Mouse (Mus musculus): ENCODE measurements around the gene Stim2.
A peak's percentile ranks its signal among the peaks of the same experiment; 100 is the strongest.

Gene Stim2

GRCm38 (mm10) chr5:53998146-53998742 is at the start of gene Stim2:
Gene Stim2 (plus strand): TSS chr5:53998499.
- DNase-seq (ENCODE audit: low spot score) = peak; percentile 96

DNA sequence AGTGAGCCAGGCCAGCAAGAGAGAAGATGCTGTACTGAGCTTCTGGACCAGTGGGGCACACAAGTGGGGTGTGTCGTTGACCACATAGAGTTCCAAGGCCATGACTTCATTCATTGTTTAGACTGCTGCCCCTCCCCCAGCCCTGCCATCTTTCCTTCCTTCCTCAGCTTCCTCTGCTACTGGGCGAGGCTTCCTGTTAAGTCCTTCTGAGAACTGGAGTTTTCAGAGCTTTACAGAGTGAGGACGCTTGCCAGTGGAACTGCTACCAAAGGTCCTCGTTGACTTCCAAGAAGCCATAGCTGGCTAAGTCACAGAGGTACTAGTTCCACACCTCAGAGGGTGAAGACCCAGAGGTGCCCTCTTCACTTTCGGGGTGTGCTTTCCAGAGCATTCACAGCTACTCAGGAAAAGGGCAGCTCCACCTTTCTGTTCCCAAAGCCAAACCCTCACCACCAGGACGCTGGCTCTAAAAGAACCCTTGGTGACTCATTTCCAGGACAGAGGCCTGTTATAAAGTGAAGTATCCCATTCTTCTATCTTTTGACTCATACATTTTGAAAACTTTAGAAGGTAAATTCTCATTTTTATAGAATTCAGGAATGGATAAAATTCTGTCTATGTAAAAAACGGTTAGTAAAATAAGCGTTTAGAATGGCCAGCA is 49.6 kb upstream of the Stim2 start:
- DNase-seq (ENCODE audit: low spot score) = no peak

DNA sequence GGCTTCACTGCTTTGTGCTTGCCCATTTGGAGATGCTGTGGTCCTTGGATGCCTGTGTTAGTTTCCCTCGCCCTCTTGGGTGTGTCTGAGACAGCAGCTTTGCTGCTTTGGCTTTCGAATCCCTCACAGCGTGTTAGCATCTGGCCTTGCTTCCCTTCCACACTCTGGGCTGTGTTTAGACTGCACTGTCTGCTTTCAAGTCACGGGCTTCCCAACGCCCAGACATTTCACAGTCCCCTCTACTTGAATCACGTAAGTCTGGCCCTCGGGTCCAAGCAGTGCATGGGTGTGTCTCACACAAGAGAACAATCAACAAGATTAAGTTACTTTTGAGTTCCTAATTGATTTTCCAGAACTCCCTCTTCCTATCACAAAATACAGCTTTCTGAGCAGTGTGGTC is 48.1 kb upstream of the Stim2 start:
- DNase-seq (ENCODE audit: low spot score) = no peak

DNA sequence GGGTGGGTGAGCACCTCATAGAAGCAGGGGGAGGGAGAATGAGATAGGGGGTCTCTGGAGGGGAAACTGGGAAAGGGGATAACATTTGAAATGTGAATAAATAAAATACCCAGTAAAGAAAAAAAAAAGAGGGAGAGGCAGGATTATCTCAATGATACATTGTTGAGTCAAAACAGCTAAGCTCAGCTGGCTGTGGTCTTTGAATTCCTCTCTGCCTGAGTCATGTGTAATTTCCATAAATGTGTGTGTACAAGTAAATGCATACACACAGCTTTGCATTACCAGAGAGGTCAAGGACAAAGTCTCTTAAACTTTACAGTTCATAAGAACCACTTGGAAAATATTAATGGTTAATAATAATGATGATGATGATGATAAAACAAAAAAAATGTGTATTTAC is 45.1 kb upstream of the Stim2 start:
- DNase-seq (ENCODE audit: low spot score) = no peak

- DNase-seq (ENCODE audit: low spot score) = no peak
Observed at GRCm38 (mm10) chr5:53953797-53954196, 44.5 kb upstream of the Stim2 start.

DNA sequence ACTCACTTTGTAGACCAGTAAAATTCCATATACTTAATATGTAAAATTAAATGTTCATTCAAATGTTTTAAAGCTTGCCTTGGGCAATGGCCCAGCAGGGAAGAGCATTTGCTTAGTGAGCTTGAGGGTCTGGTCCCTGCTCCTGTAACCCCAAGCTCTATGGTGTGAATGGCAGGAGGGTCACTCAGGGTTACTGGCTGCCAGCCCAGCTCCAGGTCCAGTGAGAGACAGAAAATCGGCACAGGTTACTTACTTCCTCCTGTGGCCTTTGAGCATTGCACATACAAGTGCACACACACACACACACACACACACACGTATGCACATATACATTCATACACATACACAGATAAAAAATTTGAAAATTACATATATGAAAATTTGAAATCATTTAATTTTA is 42.3 kb upstream of the Stim2 start:
- no peak for DNase-seq (ENCODE audit: low spot score)

GRCm38 (mm10) chr5:53956396-53957314 is 41.6 kb upstream of the Stim2 start:
- DNase-seq (ENCODE audit: low spot score) = no peak

DNA sequence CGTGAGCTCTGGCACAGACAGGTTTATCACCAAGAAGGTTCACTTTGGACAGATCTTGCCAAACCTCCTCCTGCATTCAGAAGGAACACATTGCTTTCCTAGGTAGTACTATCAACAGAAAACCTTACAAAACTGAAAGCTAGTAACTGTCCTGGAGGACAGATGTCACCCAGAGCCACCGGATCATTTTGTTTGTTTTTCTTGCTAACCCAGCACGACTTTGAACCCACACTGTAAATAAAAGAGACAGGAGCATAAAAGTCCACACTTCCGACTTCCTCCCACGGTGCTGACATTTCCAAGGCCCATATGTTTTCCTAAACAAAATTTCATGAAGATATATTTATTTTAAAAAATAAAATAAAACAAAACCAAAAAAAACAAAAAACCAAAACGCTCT is 41.0 kb upstream of the Stim2 start:
- no peak for DNase-seq (ENCODE audit: low spot score)

GRCm38 (mm10) chr5:53961229-53961628 is 37.1 kb upstream of the Stim2 start:
- no peak for DNase-seq (ENCODE audit: low spot score)

- no peak for DNase-seq (ENCODE audit: low spot score)
Observed at GRCm38 (mm10) chr5:53961830-53962515, 36.3 kb upstream of the Stim2 start.

- DNase-seq (ENCODE audit: low spot score) = no peak
Observed at GRCm38 (mm10) chr5:53965656-53966055, 32.6 kb upstream of the Stim2 start.

- DNase-seq (ENCODE audit: low spot score) = no peak
Observed at GRCm38 (mm10) chr5:53967560-53967959, 30.7 kb upstream of the Stim2 start.

DNA sequence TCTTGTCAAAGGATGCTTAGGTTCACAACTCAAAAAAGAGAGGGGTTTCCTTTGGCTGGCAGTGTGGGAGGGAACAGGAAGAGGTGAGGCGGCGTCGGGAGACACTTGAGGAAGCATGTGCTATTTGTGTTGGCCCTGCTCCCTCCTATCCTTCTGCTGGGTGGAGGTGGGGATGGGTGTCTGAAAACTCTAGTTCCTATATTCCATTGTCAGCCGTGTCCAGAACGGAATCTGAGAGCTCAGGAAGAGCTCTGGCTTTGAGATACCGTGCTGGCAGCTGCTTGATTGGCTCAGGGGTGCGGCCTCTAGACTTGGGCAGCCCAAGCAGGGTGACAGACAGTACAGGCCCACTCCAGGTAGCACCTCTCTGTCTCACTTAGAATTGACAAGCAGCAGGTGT is 28.1 kb upstream of the Stim2 start:
- no peak for DNase-seq (ENCODE audit: low spot score)

- DNase-seq (ENCODE audit: low spot score) = no peak
Observed at GRCm38 (mm10) chr5:53971201-53971600, 27.1 kb upstream of the Stim2 start.

GRCm38 (mm10) chr5:53972905-53973304 is 25.4 kb upstream of the Stim2 start:
- no peak for DNase-seq (ENCODE audit: low spot score)

DNA sequence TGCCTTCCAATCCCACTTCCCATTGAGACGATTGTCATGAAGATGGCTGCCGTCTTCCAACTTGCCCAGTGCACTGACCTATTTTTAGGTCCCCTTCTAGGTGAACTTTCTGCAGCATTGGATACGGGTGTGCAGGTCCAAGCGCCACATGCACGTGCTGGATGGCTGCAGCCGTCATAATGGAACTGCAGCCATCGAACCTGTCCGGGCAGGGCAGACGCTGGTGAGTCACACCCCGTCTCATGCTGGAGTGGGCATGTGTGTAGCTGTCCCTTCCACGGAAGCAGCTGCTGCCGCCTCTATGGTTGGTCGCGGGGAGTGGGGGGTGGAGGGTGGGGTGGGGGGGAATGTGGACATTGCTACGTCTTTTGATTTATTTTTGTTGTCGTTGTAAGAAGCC is 21.8 kb upstream of the Stim2 start:
- no peak for DNase-seq (ENCODE audit: low spot score)

DNA sequence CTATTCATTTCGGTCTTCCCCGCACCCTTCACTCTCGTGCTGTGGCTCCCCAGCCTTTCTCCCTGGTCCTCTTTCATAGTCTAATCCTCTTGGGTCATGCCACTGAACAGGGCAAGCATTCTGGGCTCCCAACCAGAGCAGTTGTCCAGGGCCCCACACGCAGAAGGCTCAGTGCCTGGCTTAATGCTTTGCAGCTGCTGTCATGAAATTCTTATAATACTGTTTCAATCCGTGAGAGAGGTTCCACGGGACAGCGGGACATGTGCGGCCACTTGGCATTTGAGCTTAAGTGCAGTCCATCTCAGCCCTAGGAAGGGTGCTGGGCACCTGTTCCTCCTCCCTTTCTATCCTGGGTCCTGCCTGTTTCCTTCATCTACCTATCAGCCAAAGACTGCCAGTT is 21.2 kb upstream of the Stim2 start:
- no peak for DNase-seq (ENCODE audit: low spot score)

DNA sequence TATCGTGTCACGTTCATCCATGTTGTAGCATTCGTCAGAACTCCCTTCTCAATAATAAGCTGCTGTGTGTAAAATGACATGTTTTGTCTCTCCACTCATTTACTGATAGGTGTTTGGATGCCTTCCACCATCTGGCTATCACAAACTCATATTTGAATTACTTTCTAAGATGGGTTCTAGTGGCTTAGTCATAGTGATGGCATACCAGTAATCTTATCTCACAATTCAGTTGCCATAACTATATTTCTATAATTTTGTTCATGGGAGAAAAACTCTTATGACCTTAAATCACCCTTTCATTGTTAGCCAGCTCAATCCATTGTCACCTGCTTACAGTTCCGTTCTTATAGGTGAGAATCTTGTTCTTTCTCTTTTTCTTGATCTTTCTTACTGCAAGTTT is 14.9 kb upstream of the Stim2 start:
- no peak for DNase-seq (ENCODE audit: low spot score)

DNA sequence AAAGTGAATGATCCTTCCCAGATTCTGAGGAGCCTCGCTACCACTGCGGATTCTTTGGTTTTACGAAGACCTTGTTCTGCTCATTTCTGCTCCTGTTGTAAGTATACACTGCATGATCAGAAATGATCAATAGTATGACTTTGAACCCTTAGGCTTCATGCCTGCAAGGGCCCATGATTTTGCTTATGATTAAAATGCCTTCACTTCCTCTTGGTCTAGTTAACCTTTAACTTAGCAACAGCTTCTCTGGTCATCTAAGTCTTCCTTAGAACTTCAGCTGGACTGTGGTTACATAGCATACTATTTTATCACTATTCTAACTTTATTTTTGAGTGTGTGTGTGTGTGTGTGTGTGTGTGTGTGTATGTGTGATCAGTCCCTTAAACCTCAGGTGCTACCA is 12.7 kb upstream of the Stim2 start:
- DNase-seq (ENCODE audit: low spot score) = no peak

GRCm38 (mm10) chr5:53987496-53987895 is 10.8 kb upstream of the Stim2 start:
- no peak for DNase-seq (ENCODE audit: low spot score)

GRCm38 (mm10) chr5:53988053-53988452 is 10.2 kb upstream of the Stim2 start:
- no peak for DNase-seq (ENCODE audit: low spot score)

DNA sequence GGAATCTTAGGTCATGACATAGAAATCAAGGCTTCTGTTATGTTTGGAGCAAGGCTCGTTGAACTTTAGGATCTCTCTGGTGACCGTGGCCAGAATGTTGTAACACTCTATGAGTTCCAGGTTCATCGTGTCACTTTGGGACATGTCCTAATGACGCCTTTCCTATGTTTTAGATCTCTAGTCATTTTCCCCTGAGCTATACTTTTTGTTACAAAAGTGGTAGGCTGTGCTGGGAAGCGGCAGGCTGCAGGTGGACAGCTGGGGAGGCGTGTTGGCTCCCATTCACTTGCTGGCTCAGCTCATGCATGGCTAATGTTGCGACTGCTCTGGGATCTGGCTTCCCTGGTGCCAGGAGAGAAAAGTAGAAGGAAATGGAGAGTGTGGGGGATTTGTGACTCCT is 5.7 kb upstream of the Stim2 start:
- peak; percentile 40 for DNase-seq (ENCODE audit: low spot score)

GRCm38 (mm10) chr5:53994576-53994975 is 3.7 kb upstream of the Stim2 start:
- no peak for DNase-seq (ENCODE audit: low spot score)

All from retina, embryonic 14.5 days (tissue).